Mouse (Mus musculus) C2C12 (cell line): ENCODE data around the gene Nhej1. TPM values are rescaled to one million over a fixed set of nuclear protein-coding genes. Genes with fewer than 3 reads are reported as not detected.

Source experiments
- H3K27me3 ChIP-seq: one replicate; pipeline ENCODE4 v1.6.1; 2011; ENCODE audit not compliant: control insufficient read depth, insufficient read depth, insufficient read length
- H3K36me3 ChIP-seq: one replicate; pipeline ENCODE4 v1.6.1; 2011; ENCODE audit not compliant: control insufficient read depth, insufficient read depth
- H3K4me3 ChIP-seq: one replicate; pipeline ENCODE4 v1.5.1; 2011; ENCODE audit warnings: mild to moderate bottlenecking, control low read depth; ENCODE audit not compliant: poor library complexity, insufficient read depth, severe bottlenecking
- H3K79me2 ChIP-seq: one replicate; pipeline ENCODE4 v1.6.1; 2011; ENCODE audit not compliant: control insufficient read depth, insufficient read depth
- H3K79me3 ChIP-seq: one replicate; pipeline ENCODE4 v1.6.1; 2011; ENCODE audit warnings: low read depth, control low read depth
- H3ac ChIP-seq: one replicate; pipeline ENCODE3; 2011; ENCODE audit warnings: low read depth; ENCODE audit not compliant: control insufficient read depth, insufficient read length
- CEBPB ChIP-seq: IDR thresholded peaks from one replicate; pipeline ENCODE4 v1.6.1; 2011; ENCODE audit warnings: low read depth, mild to moderate bottlenecking, control low read depth, moderate library complexity
- CTCF ChIP-seq: IDR thresholded peaks from one replicate; pipeline ENCODE4 v1.5.1; 2011; ENCODE audit not compliant: control insufficient read depth, insufficient read depth, insufficient read length
- FOSL1 ChIP-seq: IDR thresholded peaks from one replicate; pipeline ENCODE4 v1.8.0; 2011; ENCODE audit warnings: mild to moderate bottlenecking, low read length; ENCODE audit not compliant: poor library complexity, insufficient read depth, severe bottlenecking
- MAX ChIP-seq: IDR thresholded peaks from one replicate; pipeline ENCODE4 v1.6.1; 2011; ENCODE audit warnings: mild to moderate bottlenecking, control low read depth
- MYOD1 ChIP-seq: IDR thresholded peaks from one replicate; pipeline ENCODE4 v1.6.1; 2011; ENCODE audit warnings: low read depth; ENCODE audit not compliant: control insufficient read depth, insufficient read length
- MYOG ChIP-seq: IDR thresholded peaks from one replicate; pipeline ENCODE4 v1.6.1; 2011; ENCODE audit not compliant: control insufficient read depth, insufficient read length; ENCODE audit errors: extremely low read depth
- USF1 ChIP-seq: IDR thresholded peaks from one replicate; pipeline ENCODE4 v1.6.1; 2011; ENCODE audit warnings: low read depth, mild to moderate bottlenecking, control low read depth, moderate library complexity
- polyA plus RNA-seq: library from polyadenylated mRNA; unstranded; fragments of >200 nt; fragmentation: generic; extraction: Trizol; gene quantifications from one replicate; pipeline ENCODE4 v1.2.1, GENCODE M21; 2012; ENCODE audit warnings: missing spikeins

The Nhej1 gene
- polyA plus RNA-seq, 1 experiment = 5.2 TPM

DNA sequence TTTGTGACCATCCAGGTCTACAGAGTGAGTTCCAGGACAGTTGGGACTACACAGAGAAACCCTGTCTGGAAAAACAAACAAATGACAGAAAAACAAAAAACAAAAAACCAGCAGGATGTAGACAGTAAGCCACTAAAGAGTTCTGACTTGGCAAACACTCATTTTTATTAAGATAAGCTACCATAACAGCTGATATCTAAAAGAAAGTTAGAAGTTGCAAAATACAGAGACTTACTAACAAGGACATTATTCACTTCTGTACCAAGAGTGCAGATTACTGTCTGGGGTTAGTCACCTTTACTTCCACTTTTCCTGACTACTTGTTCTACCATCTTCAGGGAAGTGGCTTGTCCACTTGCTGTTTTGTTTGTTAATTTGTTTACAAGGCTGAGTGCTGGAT lies 34.0 kb upstream of the Nhej1 start:
- Histone ChIP-seq H3K27me3 (no peaks in the 10 kb centered on the region), H3K79me2 (no peaks in the 10 kb centered on the region), H3K36me3 (no peaks in the 10 kb centered on the region), H3K79me3 (no peaks in the 10 kb centered on the region), H3K4me3 (no peak overlapping the region), H3ac (no peak overlapping the region)
- TF ChIP-seq CEBPB (no peak), MYOD1 (no peak), MAX (no peak), USF1 (no peak), FOSL1 (no peak), CTCF (no peak)

GRCm38 (mm10) chr1:75155837-75156236 lies 30.8 kb upstream of the Nhej1 start:
- no peaks in the 10 kb centered on the region for H3K79me2 ChIP-seq
- H3ac ChIP-seq = no peak overlapping the region
- no peak for TF ChIP-seq MAX
- TF ChIP-seq MYOG = no peak
- no peak for TF ChIP-seq CTCF
- TF ChIP-seq CEBPB = no peak
- no peak for TF ChIP-seq FOSL1
- no peak for TF ChIP-seq MYOD1
- TF ChIP-seq USF1 = no peak
- no peaks in the 10 kb centered on the region for H3K27me3 ChIP-seq
- H3K4me3 ChIP-seq = no peak overlapping the region
- H3K36me3 ChIP-seq = no peaks in the 10 kb centered on the region
- H3K79me3 ChIP-seq = no peaks in the 10 kb centered on the region

DNA sequence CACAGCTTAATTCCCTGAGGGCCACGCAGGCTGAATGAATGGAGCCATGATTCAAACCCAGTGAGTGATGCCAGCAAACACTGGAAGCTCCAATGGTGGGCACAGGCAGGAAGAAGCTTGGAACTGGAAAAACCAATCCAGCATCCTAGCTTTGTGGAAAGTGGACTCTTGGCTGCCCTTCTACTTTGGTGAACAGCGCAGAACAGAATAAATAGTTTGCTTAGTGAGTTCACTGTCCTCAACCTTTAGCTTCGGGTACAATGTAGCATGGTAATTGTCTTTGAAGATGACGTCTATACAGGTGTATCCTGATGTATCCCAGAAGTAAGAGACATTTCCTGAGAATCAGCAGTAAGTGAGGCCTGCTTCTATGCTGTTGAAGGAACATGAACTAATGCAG lies 23.7 kb upstream of the Nhej1 start:
- Histone ChIP-seq H3K4me3 (no peak overlapping the region), H3ac (no peak overlapping the region), H3K79me3 (peaks cover 7% of the 10 kb centered on the region), H3K36me3 (peaks cover 48% of the 10 kb centered on the region), H3K27me3 (no peaks in the 10 kb centered on the region), H3K79me2 (peaks cover 12% of the 10 kb centered on the region)
- no peak for TF ChIP-seq MYOD1
- no peak for TF ChIP-seq FOSL1

DNA sequence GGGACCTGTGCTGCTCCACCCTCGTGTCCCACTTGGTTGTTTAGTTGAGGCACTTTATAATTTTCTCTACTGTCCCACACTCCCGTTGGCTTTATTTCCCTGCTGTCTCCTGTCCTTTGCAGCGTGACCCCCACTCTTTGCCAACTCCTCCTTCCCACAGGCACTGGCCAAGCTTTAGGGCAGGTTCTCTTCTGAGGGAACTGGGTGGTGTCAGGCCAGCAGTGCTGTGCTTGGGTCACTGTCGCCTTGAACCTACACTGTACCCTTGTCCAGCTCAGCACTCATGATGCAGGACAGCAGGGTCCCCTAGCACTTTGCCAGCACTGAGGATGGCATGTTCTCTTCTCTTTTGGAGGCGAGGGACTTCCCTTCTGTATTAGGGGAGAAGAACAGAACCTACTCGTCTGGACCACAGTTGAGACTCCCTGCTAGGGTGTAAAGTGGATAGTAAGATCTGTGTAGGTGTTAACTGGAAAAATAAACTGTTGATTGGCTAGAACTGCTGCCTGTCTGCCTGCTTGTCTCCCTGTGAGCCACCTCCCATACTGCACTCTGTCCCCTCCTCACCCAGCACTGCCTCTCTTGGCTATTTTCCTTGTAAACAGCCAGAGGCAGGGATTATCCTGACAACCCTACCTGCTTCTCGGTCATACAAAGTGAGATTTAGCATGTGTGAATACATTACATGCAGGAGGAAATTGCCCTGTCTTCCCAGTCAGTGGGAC lies 22.6 kb upstream of the Nhej1 start:
- Histone ChIP-seq H3K36me3 (peaks cover 48% of the 10 kb centered on the region), H3K4me3 (no peak overlapping the region), H3K27me3 (no peaks in the 10 kb centered on the region), H3K79me3 (peaks cover 10% of the 10 kb centered on the region), H3K79me2 (peaks cover 20% of the 10 kb centered on the region), H3ac (no peak overlapping the region)
- TF ChIP-seq CTCF (no peak), FOSL1 (no peak), MAX (no peak), USF1 (no peak), CEBPB (no peak), MYOD1 (no peak), MYOG (no peak)

DNA sequence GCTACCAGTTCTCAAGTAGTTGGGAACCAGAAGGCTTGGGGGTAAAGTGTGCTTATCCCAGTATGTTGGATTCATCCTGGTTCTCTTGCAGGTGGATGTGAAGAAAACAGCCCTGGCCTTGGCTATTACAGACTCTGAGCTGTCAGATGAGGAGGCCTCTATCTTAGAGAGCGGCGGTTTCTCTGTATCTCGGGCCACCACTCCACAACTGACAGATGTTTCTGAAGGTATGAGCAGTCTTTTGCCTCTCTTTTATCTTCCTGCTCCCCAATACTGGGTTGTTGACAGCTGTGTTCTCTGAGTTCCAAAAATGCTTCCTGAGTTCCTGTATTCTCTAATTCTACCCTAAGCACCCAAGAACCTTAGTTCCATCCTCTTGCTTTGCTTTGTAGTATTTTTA lies 20.6 kb upstream of the Nhej1 start:
- Histone ChIP-seq H3K79me2 (peaks cover 35% of the 10 kb centered on the region), H3K27me3 (no peaks in the 10 kb centered on the region), H3K36me3 (peaks cover 48% of the 10 kb centered on the region), H3ac (no peak overlapping the region), H3K4me3 (no peak overlapping the region), H3K79me3 (peaks cover 11% of the 10 kb centered on the region)
- no peak for TF ChIP-seq MYOD1
- no peak for TF ChIP-seq MAX
- TF ChIP-seq CEBPB = no peak
- TF ChIP-seq USF1 = no peak
- TF ChIP-seq MYOG = no peak
- no peak for TF ChIP-seq CTCF
- no peak for TF ChIP-seq FOSL1

GRCm38 (mm10) chr1:75142301-75143261 lies 17.6 kb upstream of the Nhej1 start, which contains the start of the genes Cnppd1 and Retreg2:
TSS of gene Cnppd1 (minus strand) at chr1:75142711.
TSS of gene Retreg2 (plus strand) at chr1:75142778.
- peak; percentile 95 for TF ChIP-seq CTCF
- TF ChIP-seq MYOD1 = no peak
- peak; percentile 99 for TF ChIP-seq USF1
- TF ChIP-seq MAX = peak; percentile 62
- TF ChIP-seq FOSL1 = no peak
- TF ChIP-seq CEBPB = no peak
- TF ChIP-seq MYOG = no peak
- H3K79me2 ChIP-seq = peaks cover 39% of the 10 kb centered on the region
- H3K79me3 ChIP-seq = peaks cover 11% of the 10 kb centered on the region
- peaks cover 51% of the 10 kb centered on the region for H3K36me3 ChIP-seq
- H3K4me3 ChIP-seq = peak within 1 kb of the TSS; percentile 50
- H3K27me3 ChIP-seq = no peaks in the 10 kb centered on the region
- peak within 1 kb of the TSS; percentile 90 for H3ac ChIP-seq
